In genomic region chr5:129387301-129387700, GRCm38 (mm10) we compare ENCODE assay signal across 20 mouse cellular contexts.
"Had no signal": no experiment of that assay in that cellular context is flagged by ENCODE, and none has a peak within 500 bp of the region (broad histone marks: within the 10 kb centered on the region; RNA-seq: fewer than 3 reads in every experiment).

No protein-coding gene starts in this region.

- H3K4me2 ChIP-seq: limb, embryonic 12.5 days; limb, embryonic 15.5 days; liver, embryonic 11.5 days; lung, embryonic 14.5 days; midbrain, embryonic 13.5 days had no signal

- H3K9me3 ChIP-seq: limb, embryonic 12.5 days; limb, embryonic 15.5 days; midbrain, embryonic 13.5 days had no signal

- H3K36me3 ChIP-seq: limb, embryonic 12.5 days; limb, embryonic 15.5 days; midbrain, embryonic 13.5 days had no signal

- H3K27me3 ChIP-seq: limb, embryonic 12.5 days; limb, embryonic 15.5 days had no signal

- DNase-seq: kidney, adult 18-20 months; kidney, adult 9 months; kidney, postnatal 14 days; kidney, postnatal 4 days; layer of hippocampus, postnatal 36 days; left cerebral cortex, postnatal 4 days; liver, postnatal 0 days; lung, embryonic 14.5 days; right cerebral cortex, adult 18-20 months; right cerebral cortex, postnatal 14 days; right cerebral cortex, postnatal 4 days; thymus, postnatal 25 days had no signal

- H3K4me1 ChIP-seq: limb, embryonic 15.5 days; midbrain, embryonic 13.5 days had no signal

- H3K4me3 ChIP-seq: left cerebral cortex, adult 2 months; limb, embryonic 12.5 days; limb, embryonic 15.5 days; midbrain, embryonic 13.5 days had no signal

- H3K9ac ChIP-seq: limb, embryonic 12.5 days; limb, embryonic 15.5 days; liver, embryonic 14.5 days; liver, postnatal 0 days; lung, embryonic 14.5 days; midbrain, embryonic 13.5 days had no signal

- H3K27ac ChIP-seq: left cerebral cortex, adult 2 months; limb, embryonic 12.5 days; limb, embryonic 15.5 days; liver, embryonic 14.5 days; macrophage; midbrain, embryonic 13.5 days; stomach, postnatal 0 days had no signal
